Mouse (Mus musculus) small intestine, adult 2 months (tissue): ENCODE results near the gene 4930412O13Rik.

Source experiments
- CTCF ChIP-seq: fragments of 200-500 bp; IDR thresholded peaks from 2 replicates; pipeline ENCODE4 v1.5.1; 2012; ENCODE audit warnings: low read depth, mild to moderate bottlenecking, control low read depth, inconsistent platforms, low read length, moderate library complexity, mixed read lengths; ENCODE audit not compliant: insufficient replicate concordance, insufficient read length; ENCODE audit errors: extremely low read depth
- POLR2A ChIP-seq: fragments of 200-500 bp; IDR thresholded peaks from 2 replicates; pipeline ENCODE4 v1.6.1; 2012; ENCODE audit warnings: low read depth, mild to moderate bottlenecking, control low read depth, inconsistent platforms, low read length, moderate library complexity

- TF ChIP-seq CTCF, result no peak
- TF ChIP-seq POLR2A, result no peak
Measured at GRCm38 (mm10) chr2:9872682-9873081, 8.4 kb upstream of the 4930412O13Rik start.
